Mouse (Mus musculus) heart, adult 2 months (tissue): ENCODE measurements around the gene Glrx2. TPM values are rescaled to one million over a fixed set of nuclear protein-coding genes. Genes with fewer than 3 reads are reported as not detected.
A peak's percentile ranks its signal among the peaks of the same experiment; 100 is the strongest.

Experiments
- DNase-seq, 2 experiments: peaks; one replicate each; pipeline ENCODE4 v3.0.0; 2021
- H3K27ac ChIP-seq: fragments of 200-600 bp; 2 replicates; pipeline ENCODE4 v1.8.1; 2022
- H3K27me3 ChIP-seq: fragments of 200-500 bp; 2 replicates; pipeline ENCODE4 v1.6.1; 2012; ENCODE audit warnings: mild to moderate bottlenecking, low read length, inconsistent platforms, mixed read lengths; ENCODE audit not compliant: control insufficient read depth, insufficient read depth
- H3K36me3 ChIP-seq: fragments of 200-500 bp; 2 replicates; pipeline ENCODE4 v1.6.1; 2012; ENCODE audit warnings: low read length, inconsistent platforms; ENCODE audit not compliant: control insufficient read depth, insufficient read depth
- H3K4me1 ChIP-seq: fragments of 200-500 bp; 2 replicates; pipeline ENCODE4 v1.6.1; 2011; ENCODE audit warnings: low read length; ENCODE audit not compliant: control insufficient read depth, insufficient read depth
- H3K4me3 ChIP-seq: fragments of 200-600 bp; 2 replicates; pipeline ENCODE4 v1.8.1; 2022
- H3K79me2 ChIP-seq: fragments of 200-500 bp; replicated peaks from 2 replicates; pipeline ENCODE4 v1.6.1; 2012; ENCODE audit warnings: mild to moderate bottlenecking, inconsistent platforms, low read length, moderate library complexity, mixed read lengths; ENCODE audit not compliant: control insufficient read depth, insufficient read depth
- H3K9ac ChIP-seq: fragments of 200-500 bp; 2 replicates; pipeline ENCODE4 v1.6.1; 2012; ENCODE audit warnings: low read depth, mild to moderate bottlenecking, control low read depth, inconsistent platforms, low read length, mixed read lengths
- CTCF ChIP-seq: fragments of 200-600 bp; IDR thresholded peaks from 2 replicates; pipeline ENCODE4 v1.8.1; 2022; ENCODE audit warnings: antibody characterized with exemption, mild to moderate bottlenecking, moderate library complexity
- EP300 ChIP-seq: fragments of 200-500 bp; IDR thresholded peaks from 2 replicates; pipeline ENCODE4 v1.6.1; 2011; ENCODE audit warnings: low read depth, low read length, control low read depth; ENCODE audit not compliant: insufficient read depth
- POLR2A ChIP-seq: fragments of 200-500 bp; IDR thresholded peaks from 2 replicates; pipeline ENCODE4 v1.6.1; 2011; ENCODE audit warnings: mild to moderate bottlenecking, low read depth, low read length, control low read depth; ENCODE audit not compliant: insufficient read depth
- WGBS: fragments of 180-500 bp; shearing (Covaris S2); methylation state at CpG from one replicate; pipeline ENCODE4 v1.1.7; 2018; 5-methylcytosine and 5-hydroxymethylcytosine counted together
- intact Hi-C: fragments of 180-260 bp; cut with DNase I; formaldehyde crosslinking; loops from one replicate; pipeline ENCODE4 v1.15.1; 2025
- polyA plus RNA-seq: library from polyadenylated mRNA; depleted of rRNA; stranded (reverse); fragments of >200 nt; gene quantifications from 2 replicates; pipeline ENCODE4 v1.2.3, GENCODE M21; 2012; rRNA removed
- total RNA-seq, 2 experiments: library from RNA; stranded (reverse); gene quantifications; 2 replicates each; pipeline ENCODE4 v1.2.3; 2021

Gene Glrx2
- total and polyA plus RNA-seq, 3 experiments: 18.2 to 77.1 (median 68.6) TPM

DNA sequence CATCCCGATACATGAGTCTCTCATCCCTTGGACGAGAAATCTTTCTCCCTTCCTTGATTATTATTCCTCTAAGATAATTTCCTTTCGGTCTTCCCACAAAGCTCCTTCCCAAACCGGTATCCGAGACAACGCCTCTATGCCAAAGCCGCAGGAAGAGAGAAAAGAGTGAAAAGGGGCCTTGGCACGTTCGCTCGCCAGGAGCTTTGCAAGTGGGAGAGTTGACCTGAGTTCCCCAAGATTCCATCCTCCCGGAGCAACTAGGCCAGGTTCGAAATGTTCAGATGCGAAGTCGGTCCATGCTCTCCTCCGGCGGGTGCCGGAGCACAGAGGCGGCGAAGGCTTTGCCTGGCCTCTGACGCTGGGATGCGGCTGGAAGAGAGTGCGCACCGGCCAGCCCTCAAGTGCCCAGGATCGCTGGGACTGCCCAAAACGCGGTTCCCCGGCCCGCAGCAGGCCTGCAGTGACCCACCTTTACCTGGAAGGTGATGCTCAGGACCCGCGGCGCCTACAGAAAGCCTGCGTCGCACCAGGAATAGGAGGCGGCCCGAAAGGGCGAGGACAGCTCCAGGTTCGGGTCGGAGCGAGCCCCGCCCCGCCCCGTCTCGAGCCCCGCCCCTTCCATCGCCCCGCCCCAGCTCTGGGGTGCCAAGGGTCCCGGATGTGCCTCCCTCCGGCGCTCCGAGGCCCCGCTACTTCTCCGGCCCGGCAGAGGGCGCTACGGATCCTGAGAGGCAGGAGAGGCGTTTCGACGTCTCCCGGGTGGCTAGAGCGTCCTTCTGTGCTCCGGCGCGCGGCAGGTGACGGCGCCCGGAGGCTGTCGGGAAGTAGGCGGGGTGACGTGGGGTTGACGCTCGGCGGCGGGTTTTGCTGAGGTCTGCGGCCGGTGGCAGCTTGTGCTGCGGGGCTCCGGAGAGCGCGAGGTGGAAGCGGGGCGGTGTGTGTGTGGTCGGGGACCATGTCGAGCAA is 60.6 kb downstream of the Glrx2 start, which contains the start of the genes Trove2 and Uchl5:
Trove2 (minus strand) TSS at position 623 of the 966 bp plus-strand sequence.
Uchl5 (plus strand) TSS at position 827 of the 966 bp plus-strand sequence.
- under 1% methylated on average over 75 of the region's 84 CpGs for WGBS
- peak; percentile 98 for DNase-seq
- H3K36me3 ChIP-seq: peaks cover 2% of the 10 kb centered on the region; the same call in 1 of the 2 replicates
- H3K4me3 ChIP-seq: peak within 1 kb of the TSS; percentile 88
- H3K27ac ChIP-seq: peak within 1 kb of the TSS; percentile 82
- no peaks in the 10 kb centered on the region; the same call in 1 of the 2 replicates for H3K79me2 ChIP-seq
- intact Hi-C loops: loop anchor here (5.0 kb wide), 1 partner anchor 74 kb away; the partner anchor contains the start of gene Cdc73
- H3K9ac ChIP-seq: peak within 1 kb of the TSS; percentile 79
- no peaks in the 10 kb centered on the region for H3K27me3 ChIP-seq
- TF ChIP-seq EP300 (peak; percentile 66; the same call in 1 of the 2 replicates), POLR2A (peak; percentile 64), CTCF (peak; percentile 83)
- 0 out of 2 replicates have a peak, but pooled peaks cover 1% of the 10 kb centered on the region for H3K4me1 ChIP-seq

DNA sequence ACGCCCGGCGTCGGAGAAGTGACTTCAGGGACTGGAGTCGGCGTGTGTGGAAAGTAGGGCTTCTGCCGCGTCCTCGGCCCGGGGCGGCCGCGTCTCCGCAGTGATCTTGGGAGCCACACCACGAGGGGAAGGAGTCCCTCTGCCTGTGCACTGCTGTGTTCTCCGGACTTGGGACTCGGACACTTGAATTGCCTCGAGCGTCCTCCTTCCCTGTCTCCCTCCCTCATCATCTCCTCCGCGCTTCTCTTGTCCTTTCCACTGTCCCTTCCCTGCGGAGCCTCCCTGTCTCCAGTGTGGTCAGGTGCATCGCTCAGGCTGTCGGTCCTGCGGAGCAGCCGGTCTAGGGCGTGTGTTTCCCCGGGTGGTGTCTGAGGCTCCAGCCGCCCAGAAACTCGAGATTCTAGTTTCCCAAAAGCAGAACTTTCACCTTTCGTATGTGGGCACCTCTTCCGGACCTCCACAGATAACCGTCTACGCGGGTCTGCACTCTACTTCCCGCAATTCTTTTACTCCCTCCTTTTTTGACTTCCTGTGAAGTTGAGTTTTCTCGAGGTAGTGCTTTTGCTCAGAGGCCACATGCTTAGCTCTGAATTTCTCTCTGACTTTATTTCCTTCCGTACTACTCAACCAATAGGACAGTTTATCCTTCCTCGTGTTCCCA is 61.5 kb downstream of the Glrx2 start:
- H3K79me2 ChIP-seq: no peaks in the 10 kb centered on the region; the same call in 1 of the 2 replicates
- peak overlapping the region; percentile 82 for H3K27ac ChIP-seq
- under 1% methylated on average over 39 of the region's 39 CpGs for WGBS
- 0 out of 2 replicates have a peak, but pooled peaks cover 1% of the 10 kb centered on the region for H3K4me1 ChIP-seq
- intact Hi-C loops: loop anchor here (5.0 kb wide), 1 partner anchor 75 kb away; the partner anchor contains the start of gene Cdc73
- H3K4me3 ChIP-seq: peak overlapping the region; percentile 88
- H3K27me3 ChIP-seq: no peaks in the 10 kb centered on the region
- peaks cover 2% of the 10 kb centered on the region; the same call in 1 of the 2 replicates for H3K36me3 ChIP-seq
- TF ChIP-seq CTCF (no peak), EP300 (no peak), POLR2A (no peak)
- no peak for DNase-seq
- peak overlapping the region; percentile 66 for H3K9ac ChIP-seq

DNA sequence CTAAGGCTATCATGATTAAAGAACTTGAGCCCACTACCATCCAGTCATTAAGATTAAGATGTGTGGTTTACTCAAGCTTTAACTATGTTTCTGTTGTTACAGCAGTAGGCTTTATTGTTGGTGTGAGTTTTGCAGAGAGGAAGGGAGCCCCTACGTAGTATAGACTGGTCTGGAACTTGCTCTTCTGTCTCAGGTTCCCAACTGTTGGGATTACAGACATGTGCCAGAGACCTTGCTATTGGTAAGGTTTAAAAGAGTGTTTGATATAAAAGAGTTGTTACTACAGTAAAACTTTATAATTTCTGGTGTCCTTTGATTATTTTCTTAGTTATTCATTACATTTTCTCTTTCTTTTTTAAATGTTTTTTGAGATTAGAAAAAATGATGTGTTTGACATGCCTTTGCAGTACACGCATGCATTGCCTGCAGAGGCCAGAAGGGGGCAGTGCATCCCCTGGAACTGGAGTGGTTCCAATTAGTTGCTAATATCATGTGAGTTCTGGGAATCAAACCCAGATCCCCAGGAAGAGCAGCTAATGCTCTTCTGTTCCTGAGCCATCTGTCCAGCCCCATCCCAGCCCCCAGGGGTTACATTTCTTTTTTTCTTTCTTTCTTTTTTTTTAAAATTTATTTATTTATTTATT is 72.6 kb downstream of the Glrx2 start:
- Histone ChIP-seq H3K4me3 (no peak overlapping the region), H3K9ac (no peak overlapping the region), H3K27ac (no peak overlapping the region), H3K36me3 (no peaks in the 10 kb centered on the region), H3K79me2 (no peaks in the 10 kb centered on the region), H3K4me1 (no peaks in the 10 kb centered on the region), H3K27me3 (no peaks in the 10 kb centered on the region)
- WGBS: 87% methylated on average over 2 of the region's 2 CpGs
- intact Hi-C loops: no loop called here
- TF ChIP-seq EP300 (no peak), CTCF (peak; percentile 89)
- peak; percentile 15 to 55 for DNase-seq

Other genes starting within 250 kb of the Glrx2 start
- gene B3galt2, start 75.7 kb upstream of the Glrx2 start, total RNA-seq: 1 to 10 TPM; 1.8 to 3.1 TPM
- gene B3galt2, start 75.7 kb upstream of the Glrx2 start, polyA plus RNA-seq: 0.98 and 2.0 TPM in 2 replicates
- 10 to 100 TPM; 49.2 to 57.9 TPM for gene Cdc73, start 13.4 kb upstream of the Glrx2 start, total RNA-seq
- gene Cdc73, start 13.4 kb upstream of the Glrx2 start, polyA plus RNA-seq: 2.8 and 7.6 TPM in 2 replicates
- 1 to 10 TPM; 8.9 to 9.0 TPM for gene Trove2, start 60.7 kb downstream of the Glrx2 start, total RNA-seq
- 1.7 and 4.2 TPM in 2 replicates for gene Trove2, start 60.7 kb downstream of the Glrx2 start, polyA plus RNA-seq
- 10 to 100 TPM; 18.6 to 19.3 TPM for gene Uchl5, start 60.9 kb downstream of the Glrx2 start, total RNA-seq
- gene Uchl5, start 60.9 kb downstream of the Glrx2 start, polyA plus RNA-seq: 3.4 and 5.1 TPM in 2 replicates